In genomic region chr2:120040991-120041390, GRCm38 (mm10) we compare ENCODE assay signal across 14 mouse cellular contexts. TPM values are rescaled to one million over a fixed set of nuclear protein-coding genes. Genes with fewer than 3 reads are reported as not detected.
"Had no signal": no experiment of that assay in that cellular context is flagged by ENCODE, and none has a peak within 500 bp of the region (broad histone marks: within the 10 kb centered on the region; RNA-seq: fewer than 3 reads in every experiment).

No protein-coding gene starts in this region.

- H3K27me3 ChIP-seq: lung, embryonic 15.5 days; midbrain, embryonic 13.5 days; midbrain, embryonic 15.5 days; neural tube, embryonic 12.5 days; stomach, embryonic 15.5 days had no signal

- DNase-seq: lung, adult 2 months; lung, postnatal 14 days; lung, postnatal 36 days; right cerebral cortex, postnatal 14 days; thymus, adult 2 months; thymus, postnatal 25 days; thymus, postnatal 4 days had no signal

- ATAC-seq: lung, postnatal 0 days; midbrain, embryonic 13.5 days; midbrain, embryonic 15.5 days had no signal

RNA-seq across cellular contexts. Expression of gene Gm28042, which starts 13.7 kb away (rescaled TPM):
- polyA plus RNA-seq: macrophage had no signal
